Mouse (Mus musculus) liver, adult 2 months (tissue): Measurements from ENCODE around the gene Rccd1.

Source experiments
- CTCF ChIP-seq: fragments of 200-500 bp; IDR thresholded peaks from 2 replicates; pipeline ENCODE4 v1.5.1; 2011; ENCODE audit warnings: low read depth, low read length, control low read depth
- POLR2A ChIP-seq: fragments of 200-500 bp; IDR thresholded peaks from 2 replicates; pipeline ENCODE4 v1.6.1; 2011; ENCODE audit warnings: low read length, control low read depth; ENCODE audit not compliant: insufficient read depth; ENCODE audit errors: extremely low read depth

GRCm38 (mm10) chr7:80264606-80265005 is 59.6 kb downstream of the Rccd1 start:
- TF ChIP-seq CTCF = no peak
- no peak for TF ChIP-seq POLR2A
